Mouse (Mus musculus) kidney, adult 2 months (tissue): Measurements from ENCODE around the gene Rxfp1.

Experiments
- CTCF ChIP-seq: fragments of 200-500 bp; conservative IDR thresholded peaks from 2 replicates; pipeline ENCODE4 v1.5.1; 2011; ENCODE audit warnings: low read depth, mild to moderate bottlenecking, control low read depth, low read length, moderate library complexity, mixed read lengths; ENCODE audit not compliant: insufficient read depth, insufficient read length
- POLR2A ChIP-seq: fragments of 200-500 bp; IDR thresholded peaks from one replicate; pipeline ENCODE4 v1.6.1; 2011; ENCODE audit warnings: low read depth, low read length, control low read depth

DNA sequence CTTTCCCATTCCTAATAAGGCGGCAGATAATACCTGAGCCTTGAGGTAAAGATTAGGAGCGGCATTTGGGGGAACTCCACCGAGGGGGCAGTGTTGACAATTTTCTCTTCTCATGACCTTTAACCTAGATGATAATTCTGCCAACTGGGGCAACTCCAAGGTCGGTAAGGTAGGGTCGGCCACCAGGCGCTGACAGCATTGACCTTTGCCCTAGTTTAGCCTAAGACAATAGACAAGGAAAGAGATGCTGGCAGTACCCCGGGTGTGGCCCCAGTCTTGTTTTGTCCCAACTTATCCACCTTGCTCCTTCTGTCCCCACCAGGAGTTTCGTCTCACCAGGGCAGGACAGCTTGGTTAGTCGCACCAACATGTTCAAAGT lies 109.5 kb downstream of the Rxfp1 start:
- TF ChIP-seq CTCF (no peak), POLR2A (no peak)
